Mouse (Mus musculus) spleen, adult 2 months (tissue): ENCODE results near the gene Nrip1. TPM values are rescaled to one million over a fixed set of nuclear protein-coding genes. Genes with fewer than 3 reads are reported as not detected.

Source experiments
- DNase-seq, 2 experiments: peaks; one replicate each; pipeline versions ENCODE4 v3.0.0 to v3.0.0-alpha.2; 2012 to 2021; ENCODE audit warnings: low spot score in 2 of 2, low read depth in 1 of 2
- H3K27ac ChIP-seq: fragments of 200-500 bp; 2 replicates; pipeline ENCODE4 v1.5.1; 2012; ENCODE audit warnings: low read length, inconsistent platforms; ENCODE audit not compliant: insufficient read depth
- H3K27me3 ChIP-seq: fragments of 200-500 bp; 2 replicates; pipeline ENCODE4 v1.6.1; 2012; ENCODE audit warnings: mild to moderate bottlenecking, moderate library complexity, low read length, inconsistent platforms; ENCODE audit not compliant: control insufficient read depth, insufficient read depth
- H3K36me3 ChIP-seq: fragments of 200-500 bp; 2 replicates; pipeline ENCODE4 v1.6.1; 2012; ENCODE audit warnings: mild to moderate bottlenecking, low read length, inconsistent platforms; ENCODE audit not compliant: control insufficient read depth, insufficient read depth
- H3K4me1 ChIP-seq: fragments of 200-500 bp; 2 replicates; pipeline ENCODE4 v1.6.1; 2011; ENCODE audit warnings: inconsistent platforms; ENCODE audit not compliant: control insufficient read depth, insufficient read depth, insufficient read length
- H3K4me3 ChIP-seq: fragments of 200-500 bp; 2 replicates; pipeline ENCODE4 v1.5.1; 2011; ENCODE audit warnings: mild to moderate bottlenecking, inconsistent platforms; ENCODE audit not compliant: insufficient read depth, insufficient read length; ENCODE audit errors: extremely low read depth
- CTCF ChIP-seq: fragments of 200-500 bp; IDR thresholded peaks from 2 replicates; pipeline ENCODE4 v1.5.1; 2011; ENCODE audit warnings: mild to moderate bottlenecking, inconsistent platforms; ENCODE audit not compliant: insufficient read depth, insufficient read length, insufficient replicate concordance; ENCODE audit errors: extremely low read depth
- POLR2A ChIP-seq: fragments of 200-500 bp; IDR thresholded peaks from 2 replicates; pipeline ENCODE4 v1.6.1; 2011; ENCODE audit warnings: low read depth, low read length, inconsistent platforms
- WGBS: fragments of 180-500 bp; shearing (Covaris S2); methylation state at CpG from one replicate; pipeline ENCODE4 v1.1.7; 2018; 5-methylcytosine and 5-hydroxymethylcytosine counted together
- polyA plus RNA-seq: library from polyadenylated mRNA; depleted of rRNA; stranded (reverse); fragments of >200 nt; gene quantifications from 2 replicates; pipeline ENCODE4 v1.2.3, GENCODE M21; 2012; rRNA removed

The Nrip1 gene
- polyA plus RNA-seq: 4.5 and 6.5 TPM in 2 replicates

DNA sequence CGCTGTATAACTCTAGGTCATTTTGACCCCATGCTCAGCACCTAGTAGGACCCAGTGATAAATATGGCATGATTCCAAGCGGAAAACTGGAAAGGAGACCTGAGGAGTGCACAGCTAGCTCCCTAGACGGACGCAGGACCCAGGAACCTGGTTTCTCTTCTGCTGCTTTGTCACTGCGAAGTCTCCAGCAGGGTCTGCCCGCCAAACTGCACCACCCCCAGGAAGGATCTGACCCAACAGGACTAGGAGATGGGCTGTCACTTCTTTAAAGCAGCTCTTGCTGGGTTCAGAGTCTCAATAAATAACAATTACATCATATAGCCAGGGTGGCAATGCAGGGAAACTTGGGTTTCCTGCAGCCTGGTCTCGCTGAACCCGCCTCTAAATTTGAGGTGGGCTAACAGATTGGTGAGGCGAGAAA is at the start of gene Nrip1:
TSS of gene Nrip1 (minus strand) at position 157 of the 421 bp plus-strand sequence.
- Histone ChIP-seq H3K27ac (peak within 1 kb of the TSS; percentile 90), H3K36me3 (no peaks in the 10 kb centered on the region), H3K4me3 (peak within 1 kb of the TSS; percentile 93), H3K4me1 (no peaks in the 10 kb centered on the region; the same call in 1 of the 2 replicates), H3K27me3 (no peaks in the 10 kb centered on the region)
- WGBS: 3% methylated on average over 9 of the region's 9 CpGs
- TF ChIP-seq CTCF (no peak), POLR2A (no peak)
- peak in 1 of 2 experiments; percentile 24 for DNase-seq

DNA sequence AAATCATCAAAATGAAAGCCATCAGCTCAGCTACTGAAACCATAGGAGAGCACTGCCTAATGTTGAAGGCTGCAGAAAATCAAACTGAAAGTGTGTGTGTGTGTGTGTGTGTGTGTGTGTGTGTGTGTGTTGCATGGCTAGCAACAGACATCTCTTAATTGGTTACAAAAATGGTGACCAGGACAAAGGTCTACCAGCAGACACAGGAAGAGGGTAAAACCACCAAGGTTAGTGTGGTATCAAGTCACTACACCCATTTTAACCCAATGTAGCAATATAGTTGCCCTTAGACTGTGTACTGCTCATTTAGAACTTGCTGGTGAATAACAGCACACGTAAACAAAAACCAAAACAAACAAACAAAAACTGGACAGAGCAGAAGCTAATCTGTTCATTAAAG is 48.9 kb upstream of the Nrip1 start:
- 76% methylated on average over 1 of the region's 1 CpGs for WGBS
- Histone ChIP-seq H3K27ac (no peak overlapping the region), H3K4me3 (no peak overlapping the region), H3K36me3 (no peaks in the 10 kb centered on the region), H3K4me1 (no peaks in the 10 kb centered on the region), H3K27me3 (no peaks in the 10 kb centered on the region)
- no peak for TF ChIP-seq CTCF
- TF ChIP-seq POLR2A: no peak
- no peak for DNase-seq

DNA sequence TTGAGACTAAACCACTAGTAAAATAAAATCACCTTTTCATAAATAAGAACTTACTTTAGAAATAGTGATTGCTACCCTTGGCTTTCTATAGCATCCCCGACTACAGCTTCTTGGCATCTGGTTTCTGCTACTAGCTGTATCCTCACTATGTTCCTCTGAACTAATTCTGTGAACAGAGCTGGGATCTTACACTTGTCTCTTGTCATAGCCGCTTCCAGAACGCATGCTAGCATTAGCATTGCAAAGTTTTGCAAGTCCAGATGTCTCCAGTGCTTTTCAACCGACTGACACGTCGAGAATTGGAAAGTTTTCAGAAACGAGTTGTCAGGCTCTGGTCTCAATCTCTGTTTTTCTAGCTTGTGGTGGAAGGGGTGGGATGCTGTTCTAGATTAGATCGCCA is 46.2 kb upstream of the Nrip1 start:
- TF ChIP-seq POLR2A (no peak), CTCF (no peak)
- H3K27me3 ChIP-seq: no peaks in the 10 kb centered on the region
- DNase-seq: no peak
- H3K27ac ChIP-seq: no peak overlapping the region
- WGBS: 77% methylated on average over 8 of the region's 8 CpGs
- H3K4me3 ChIP-seq: no peak overlapping the region
- H3K4me1 ChIP-seq: no peaks in the 10 kb centered on the region
- H3K36me3 ChIP-seq: no peaks in the 10 kb centered on the region

DNA sequence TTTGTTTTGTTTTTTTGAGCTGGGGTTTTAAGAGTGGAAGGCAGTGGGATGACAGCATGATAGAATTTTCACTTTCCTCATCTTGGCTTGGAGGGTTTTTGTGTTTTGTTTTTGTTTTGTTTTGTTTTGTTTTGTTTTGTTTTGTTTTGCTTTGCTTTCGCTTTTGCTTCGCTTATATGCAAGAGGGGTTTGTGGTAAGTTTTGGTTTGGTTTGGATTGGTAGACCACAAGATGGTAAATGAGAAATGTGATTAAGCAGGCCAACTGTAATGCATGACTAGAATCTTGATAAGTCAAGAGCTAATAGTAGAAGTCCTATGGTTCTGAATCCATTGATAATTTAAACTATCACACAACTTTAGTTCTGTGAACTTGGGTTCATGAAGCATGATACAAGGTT is 42.9 kb upstream of the Nrip1 start:
- DNase-seq: no peak
- Histone ChIP-seq H3K27ac (no peak overlapping the region), H3K36me3 (no peaks in the 10 kb centered on the region), H3K27me3 (no peaks in the 10 kb centered on the region), H3K4me3 (no peak overlapping the region), H3K4me1 (no peaks in the 10 kb centered on the region)
- WGBS: 77% methylated on average over 2 of the region's 2 CpGs
- no peak for TF ChIP-seq CTCF
- no peak for TF ChIP-seq POLR2A

DNA sequence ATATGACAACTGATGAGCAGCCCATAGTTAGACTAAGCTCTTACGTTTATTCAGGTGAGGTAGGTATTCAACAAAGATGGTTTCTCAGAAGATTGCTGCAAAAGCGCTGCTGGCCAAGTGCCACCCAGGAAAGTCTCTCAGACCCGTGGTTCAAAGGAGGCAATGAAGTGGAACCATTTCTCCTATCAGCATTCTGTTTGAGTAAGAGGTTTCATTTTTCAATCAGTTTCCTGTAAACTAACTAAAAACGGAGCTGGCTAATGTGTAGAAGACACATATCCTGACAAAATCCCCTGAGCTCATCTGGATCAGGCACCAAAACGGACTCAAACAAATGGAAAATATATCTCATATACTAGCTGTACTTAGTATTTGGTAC is 42.4 kb upstream of the Nrip1 start:
- H3K36me3 ChIP-seq: no peaks in the 10 kb centered on the region
- no peaks in the 10 kb centered on the region for H3K4me1 ChIP-seq
- H3K27me3 ChIP-seq: no peaks in the 10 kb centered on the region
- TF ChIP-seq POLR2A (no peak), CTCF (no peak)
- no peak overlapping the region for H3K27ac ChIP-seq
- no peak overlapping the region for H3K4me3 ChIP-seq
- 55% methylated on average over 5 of the region's 5 CpGs for WGBS
- no peak for DNase-seq

DNA sequence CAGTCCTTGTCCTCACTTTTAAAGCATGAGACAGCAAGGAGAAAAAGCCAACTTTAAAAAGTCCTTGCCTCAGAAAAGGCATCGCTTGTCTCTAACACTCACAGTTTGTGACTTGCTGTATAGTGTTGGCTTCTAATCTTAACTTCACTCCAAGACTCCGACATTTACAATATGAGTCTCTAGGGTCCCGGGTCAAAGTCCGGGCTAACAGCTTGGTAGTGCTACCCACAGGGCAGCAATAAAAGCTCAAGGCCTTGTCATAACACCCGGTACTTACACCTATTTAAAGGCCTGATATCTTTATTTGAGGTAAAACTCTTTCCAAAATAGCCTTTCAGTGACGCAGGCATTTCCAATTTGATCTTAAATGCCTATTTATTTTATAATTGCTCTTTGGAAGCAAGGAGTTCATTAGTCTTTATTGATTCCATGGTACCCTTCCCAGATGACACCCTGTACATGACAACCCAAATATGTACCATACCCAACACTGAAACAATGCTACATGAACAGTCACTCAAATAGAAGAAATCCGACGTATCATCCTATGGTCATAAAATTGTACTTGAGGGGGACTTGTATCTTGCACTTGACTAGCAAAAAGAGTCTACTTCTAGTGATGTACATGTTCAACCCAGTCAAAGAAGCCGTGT is 41.9 kb upstream of the Nrip1 start:
- H3K4me1 ChIP-seq: no peaks in the 10 kb centered on the region
- no peaks in the 10 kb centered on the region for H3K36me3 ChIP-seq
- no peak overlapping the region for H3K4me3 ChIP-seq
- H3K27me3 ChIP-seq: no peaks in the 10 kb centered on the region
- no peak overlapping the region for H3K27ac ChIP-seq
- WGBS: 93% methylated on average over 9 of the region's 9 CpGs
- no peak for DNase-seq
- no peak for TF ChIP-seq POLR2A
- no peak for TF ChIP-seq CTCF

DNA sequence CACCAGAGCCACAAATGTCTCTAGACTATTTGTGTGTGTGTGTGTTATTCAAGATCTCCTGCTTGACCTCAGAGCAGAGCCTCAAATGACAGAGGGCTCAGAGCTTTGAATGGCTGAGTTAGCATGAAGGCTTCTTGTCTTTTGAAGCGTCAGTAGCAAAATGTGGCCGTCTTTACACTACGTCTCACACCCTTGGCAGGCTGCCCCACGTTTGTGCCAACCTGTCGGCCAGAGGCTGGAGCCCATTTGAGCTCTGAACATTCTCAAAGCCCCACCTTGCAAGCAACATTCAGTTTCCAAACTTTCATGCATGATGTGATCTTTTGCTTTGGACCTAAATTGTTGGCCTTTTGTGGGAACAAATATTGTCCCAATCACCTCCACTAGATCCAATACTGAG is 40.9 kb upstream of the Nrip1 start:
- Histone ChIP-seq H3K4me3 (no peak overlapping the region), H3K36me3 (no peaks in the 10 kb centered on the region), H3K4me1 (no peaks in the 10 kb centered on the region), H3K27me3 (no peaks in the 10 kb centered on the region), H3K27ac (no peak overlapping the region)
- no peak for TF ChIP-seq CTCF
- DNase-seq: no peak
- 95% methylated on average over 5 of the region's 5 CpGs for WGBS
